Mouse (Mus musculus) thymus, adult 2 months (tissue): ENCODE data around the gene Exoc6b.

Experiments used
- CTCF ChIP-seq: fragments of 200-500 bp; IDR thresholded peaks from 2 replicates; pipeline ENCODE4 v1.5.1; 2012; ENCODE audit warnings: mild to moderate bottlenecking, control low read depth, low read length, moderate library complexity, borderline replicate concordance; ENCODE audit not compliant: control insufficient read depth, poor library complexity, insufficient read depth; ENCODE audit errors: extremely low read depth
- POLR2A ChIP-seq: fragments of 200-500 bp; IDR thresholded peaks from 2 replicates; pipeline ENCODE4 v1.6.1; 2012; ENCODE audit warnings: mild to moderate bottlenecking, low read length, control low read depth, moderate library complexity; ENCODE audit not compliant: control insufficient read depth, poor library complexity, insufficient read depth; ENCODE audit errors: extremely low read depth

DNA sequence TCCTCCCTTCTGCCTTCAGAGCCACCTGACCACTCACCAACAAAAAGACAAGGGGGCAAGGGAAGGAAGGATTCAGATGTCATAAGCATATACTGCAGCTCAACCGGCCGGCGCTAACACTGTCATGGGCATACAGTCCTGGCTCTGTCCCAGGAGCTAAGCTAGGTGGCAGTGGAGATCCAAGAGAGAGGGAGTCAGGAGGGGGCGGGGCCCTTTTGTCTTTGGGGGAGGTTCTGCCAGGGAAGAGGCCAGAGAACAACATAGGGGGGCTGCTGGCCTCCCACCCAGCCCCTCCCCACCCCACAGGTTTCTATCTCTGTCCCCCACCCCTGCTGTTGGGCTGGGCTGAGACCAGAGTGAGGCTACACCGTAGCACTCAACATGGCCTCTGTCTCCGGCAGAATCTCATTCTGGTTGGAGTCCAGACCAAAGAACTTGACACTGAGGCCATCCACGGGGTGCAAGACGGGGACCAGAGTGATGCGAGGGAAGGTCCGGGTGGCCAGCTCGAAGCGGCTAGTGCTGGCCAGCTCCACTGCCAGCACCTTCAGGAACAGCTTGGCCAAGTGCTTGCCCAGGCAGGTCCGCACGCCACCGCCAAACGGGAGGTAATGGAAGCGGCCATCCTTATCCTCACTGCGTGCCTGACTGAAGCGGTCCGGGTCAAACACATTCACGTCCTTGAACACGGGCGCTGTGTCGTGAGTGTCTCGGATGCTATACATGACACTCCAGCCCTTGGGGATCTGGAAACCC, 495.2 kb downstream of the Exoc6b start:
- TF ChIP-seq POLR2A (no peak), CTCF (no peak)
